Mouse (Mus musculus): ENCODE results near the gene Nuak2.

GRCm38 (mm10) chr1:132276694-132277093 lies 39.2 kb upstream of the Nuak2 start:
- TF ChIP-seq POLR2A (IDR thresholded peaks at IDR 0.05; ENCODE audit: borderline replicate concordance, insufficient read depth, low read length), result no peak
- no peak for TF ChIP-seq CTCF (IDR thresholded peaks at IDR 0.05; ENCODE audit: borderline replicate concordance, insufficient read depth, low read depth, low read length)

Measured in cerebellum, adult 2 months (tissue).